Mouse (Mus musculus) megakaryocyte, embryonic 14.5 days (primary cell): ENCODE data around the gene Cecr2.

ENCODE experiments used
- FLI1 ChIP-seq: IDR thresholded peaks from 2 replicates; pipeline ENCODE4 v1.6.1; 2012; ENCODE audit warnings: low read length, inconsistent platforms, mixed read lengths
- GATA1 ChIP-seq: IDR thresholded peaks from 3 replicates; pipeline ENCODE4 v1.6.1; 2012; ENCODE audit warnings: mixed read lengths, low read length, inconsistent platforms, borderline replicate concordance

DNA sequence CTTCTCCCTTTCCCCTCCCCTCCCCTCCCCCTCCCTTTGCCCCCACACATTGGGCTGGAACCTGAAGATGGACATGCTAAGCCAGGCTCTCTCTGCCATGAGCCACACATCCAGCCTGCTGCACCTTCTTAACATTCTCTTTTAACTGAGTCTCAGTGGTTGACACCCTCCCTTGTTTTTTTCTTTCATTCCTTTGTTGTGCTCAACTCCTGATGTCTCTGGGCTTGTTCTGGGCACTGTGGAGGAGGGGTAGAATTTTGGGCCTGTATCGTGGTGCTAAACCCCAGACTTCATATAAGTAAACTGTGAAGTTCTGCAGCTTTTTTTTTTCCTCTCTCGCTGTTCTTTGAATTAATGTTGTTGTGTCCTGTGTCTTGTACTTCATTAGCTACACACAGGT, 9.8 kb downstream of the Cecr2 start:
- TF ChIP-seq GATA1 (no peak), FLI1 (no peak)
